Mouse (Mus musculus): ENCODE data around the gene 1810010D01Rik. TPM values are rescaled to one million over a fixed set of nuclear protein-coding genes. Genes with fewer than 3 reads are reported as not detected.

Gene 1810010D01Rik
- polyA plus RNA-seq, 1 experiment from 2014 or later = not detected

DNA sequence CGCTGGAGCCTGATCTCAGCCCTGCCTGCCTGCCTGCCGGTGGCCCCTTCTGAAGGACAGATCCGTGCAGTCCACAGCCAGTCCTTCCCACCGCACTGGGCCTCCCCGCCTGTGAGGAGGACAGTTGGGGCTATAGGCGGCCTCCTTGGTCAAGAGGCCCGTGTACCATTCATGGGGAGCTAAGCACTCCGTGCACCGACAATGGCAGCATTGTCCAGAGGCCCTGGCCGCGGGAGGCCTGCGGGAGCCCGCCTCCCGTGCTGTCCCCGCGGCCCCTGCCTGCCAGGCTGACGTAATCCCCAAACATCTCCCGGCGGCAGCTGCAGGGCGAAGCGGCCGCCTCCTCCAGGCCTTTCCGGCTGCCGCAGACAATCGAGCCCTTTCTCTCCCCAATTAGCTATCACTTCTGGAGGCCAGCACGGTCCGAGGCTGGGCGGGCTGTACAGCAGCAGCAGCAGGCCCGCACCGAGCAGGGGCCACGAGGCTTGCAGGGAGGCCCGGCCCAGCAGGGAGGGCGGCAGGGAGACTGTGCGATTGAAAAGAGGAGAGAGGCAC, 1.8 kb downstream of the 1810010D01Rik start:
- ATAC-seq (peak; percentile 81), DNase-seq (peak; percentile 63)
- Histone ChIP-seq H3K4me1 (ENCODE audit: insufficient read depth) (peaks cover 9% of the 10 kb centered on the region), H3K4me3 (ENCODE audit: low read depth, low read length) (peak overlapping the region; percentile 10; the same call in 1 of the 2 replicates), H3K36me3 (replicated peaks; ENCODE audit: insufficient read depth, low read length) (no peaks in the 10 kb centered on the region), H3K4me2 (ENCODE audit: low read depth, low read length) (peak overlapping the region; percentile 60), H3K9me3 (ENCODE audit: low read length) (no peaks in the 10 kb centered on the region), H3K27me3 (ENCODE audit: insufficient read depth, low read length) (0 out of 2 replicates have a peak, but pooled peaks cover 4% of the 10 kb centered on the region), H3K27ac (ENCODE audit: low read depth) (no peak overlapping the region), H3K9ac (replicated peaks) (peak overlapping the region; percentile 48; the same call in 1 of the 2 replicates)
- TF ChIP-seq CTCF (IDR thresholded peaks at IDR 0.05; ENCODE audit: low read depth) (0 out of 2 replicates have a peak, but pooled peaks have one; percentile 8), EP300 (IDR thresholded peaks at IDR 0.05; ENCODE audit: low read depth) (no peak)
- WGBS (ENCODE audit: insufficient replicate concordance) = 4% methylated on average over 30 of the region's 34 CpGs

DNA sequence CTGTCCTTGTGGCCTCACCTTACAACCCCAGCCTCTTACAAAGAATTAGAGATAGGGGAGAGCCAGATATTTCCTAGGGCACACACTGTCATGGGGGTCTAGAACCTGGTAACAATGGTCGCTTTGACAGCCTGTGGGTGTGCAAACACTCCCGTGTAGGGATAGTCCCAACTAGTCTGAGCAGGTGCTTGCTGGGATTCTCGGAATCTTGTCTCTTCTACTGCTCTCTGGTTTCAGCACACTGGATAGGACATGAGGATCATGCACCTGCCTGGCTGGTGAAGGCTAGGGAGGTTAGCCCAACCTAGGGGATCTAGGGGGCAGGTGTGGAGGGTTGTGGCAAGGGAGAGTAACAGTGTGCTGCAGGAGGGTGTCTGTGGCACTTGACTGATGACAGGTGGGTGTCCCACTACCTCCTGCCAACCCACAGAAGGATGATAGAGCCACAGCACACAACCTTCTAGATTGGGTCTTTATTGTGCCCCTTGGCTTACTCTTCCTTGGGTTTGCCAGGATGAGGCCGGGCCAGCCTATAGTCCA, 2.5 kb downstream of the 1810010D01Rik start:
- no peak for TF ChIP-seq CTCF (IDR thresholded peaks at IDR 0.05; ENCODE audit: low read depth)
- no peak for TF ChIP-seq EP300 (IDR thresholded peaks at IDR 0.05; ENCODE audit: low read depth)
- H3K36me3 ChIP-seq (replicated peaks; ENCODE audit: insufficient read depth, low read length) = no peaks in the 10 kb centered on the region
- H3K9ac ChIP-seq (replicated peaks) = no peak overlapping the region
- peaks cover 9% of the 10 kb centered on the region for H3K4me1 ChIP-seq (ENCODE audit: insufficient read depth)
- no peak overlapping the region for H3K27ac ChIP-seq (ENCODE audit: low read depth)
- no peak for DNase-seq
- H3K4me3 ChIP-seq (ENCODE audit: low read depth, low read length) = no peak overlapping the region
- 0 out of 2 replicates have a peak, but pooled peaks cover 4% of the 10 kb centered on the region for H3K27me3 ChIP-seq (ENCODE audit: insufficient read depth, low read length)
- no peaks in the 10 kb centered on the region for H3K9me3 ChIP-seq (ENCODE audit: low read length)
- no peak for ATAC-seq
- no peak overlapping the region for H3K4me2 ChIP-seq (ENCODE audit: low read depth, low read length)
- 72% methylated on average over 4 of the region's 4 CpGs for WGBS (ENCODE audit: insufficient replicate concordance)

DNA sequence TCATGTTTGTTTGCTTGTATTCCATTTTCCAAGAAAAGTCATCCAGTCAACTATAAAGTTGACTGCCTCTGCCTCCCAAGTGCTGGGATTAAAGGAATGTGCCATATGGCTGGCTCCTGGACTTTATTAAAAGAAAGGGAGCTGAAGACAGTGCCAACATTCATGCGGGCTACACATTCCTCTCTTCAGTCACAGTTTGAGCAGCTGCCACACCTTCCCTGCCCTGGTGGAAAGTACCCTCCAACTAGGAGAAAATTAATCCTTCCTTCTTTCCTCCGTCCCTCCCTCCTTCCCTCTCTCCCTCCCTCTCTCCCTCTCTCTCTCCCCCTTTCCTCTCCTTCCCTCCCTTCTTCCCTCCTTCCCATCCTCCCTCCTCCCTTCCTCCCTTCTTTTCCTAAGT, 8.2 kb downstream of the 1810010D01Rik start:
- Histone ChIP-seq H3K4me1 (ENCODE audit: insufficient read depth) (no peaks in the 10 kb centered on the region), H3K27me3 (ENCODE audit: insufficient read depth, low read length) (no peaks in the 10 kb centered on the region), H3K27ac (ENCODE audit: low read depth) (no peak overlapping the region), H3K9me3 (ENCODE audit: low read length) (no peaks in the 10 kb centered on the region), H3K4me3 (ENCODE audit: low read depth, low read length) (no peak overlapping the region), H3K4me2 (ENCODE audit: low read depth, low read length) (no peak overlapping the region), H3K36me3 (replicated peaks; ENCODE audit: insufficient read depth, low read length) (no peaks in the 10 kb centered on the region), H3K9ac (replicated peaks) (no peak overlapping the region)
- DNase-seq (no peak), ATAC-seq (no peak)
- WGBS (ENCODE audit: insufficient replicate concordance) = 75% methylated on average over 2 of the region's 2 CpGs
- TF ChIP-seq EP300 (IDR thresholded peaks at IDR 0.05; ENCODE audit: low read depth) (no peak), CTCF (IDR thresholded peaks at IDR 0.05; ENCODE audit: low read depth) (no peak)

DNA sequence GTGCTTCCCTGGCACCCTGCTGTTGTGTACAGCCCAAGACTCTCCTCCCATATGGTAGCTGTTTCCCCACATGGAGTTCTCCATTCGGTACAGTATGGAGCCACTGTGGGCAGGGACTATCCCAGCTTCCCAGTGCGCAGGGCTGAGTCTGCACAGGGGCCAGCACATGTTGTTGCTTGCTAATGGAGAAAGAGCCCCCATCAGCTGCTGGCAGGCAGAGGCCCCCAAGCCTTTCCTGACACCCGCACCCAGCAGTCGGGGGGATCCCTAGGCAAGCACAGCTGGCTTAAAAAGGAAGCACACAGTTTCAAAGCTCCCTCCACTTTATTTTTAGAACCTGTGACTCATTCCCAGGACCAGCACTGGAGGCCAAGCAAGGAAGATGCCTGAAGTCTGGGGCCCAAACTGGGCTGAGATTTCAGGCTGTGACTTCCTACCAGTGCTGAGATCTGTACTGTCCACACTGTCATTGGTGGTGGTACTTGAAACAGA, 9.7 kb downstream of the 1810010D01Rik start:
- ATAC-seq = no peak
- H3K4me1 ChIP-seq (ENCODE audit: insufficient read depth) = no peaks in the 10 kb centered on the region
- WGBS (ENCODE audit: insufficient replicate concordance) = 42% methylated on average over 4 of the region's 4 CpGs
- H3K27ac ChIP-seq (ENCODE audit: low read depth) = no peak overlapping the region
- no peak overlapping the region for H3K4me2 ChIP-seq (ENCODE audit: low read depth, low read length)
- H3K4me3 ChIP-seq (ENCODE audit: low read depth, low read length) = no peak overlapping the region
- no peaks in the 10 kb centered on the region for H3K9me3 ChIP-seq (ENCODE audit: low read length)
- TF ChIP-seq CTCF (IDR thresholded peaks at IDR 0.05; ENCODE audit: low read depth) = no peak
- TF ChIP-seq EP300 (IDR thresholded peaks at IDR 0.05; ENCODE audit: low read depth) = no peak
- no peak overlapping the region for H3K9ac ChIP-seq (replicated peaks)
- H3K36me3 ChIP-seq (replicated peaks; ENCODE audit: insufficient read depth, low read length) = no peaks in the 10 kb centered on the region
- no peak for DNase-seq
- no peaks in the 10 kb centered on the region for H3K27me3 ChIP-seq (ENCODE audit: insufficient read depth, low read length)

DNA sequence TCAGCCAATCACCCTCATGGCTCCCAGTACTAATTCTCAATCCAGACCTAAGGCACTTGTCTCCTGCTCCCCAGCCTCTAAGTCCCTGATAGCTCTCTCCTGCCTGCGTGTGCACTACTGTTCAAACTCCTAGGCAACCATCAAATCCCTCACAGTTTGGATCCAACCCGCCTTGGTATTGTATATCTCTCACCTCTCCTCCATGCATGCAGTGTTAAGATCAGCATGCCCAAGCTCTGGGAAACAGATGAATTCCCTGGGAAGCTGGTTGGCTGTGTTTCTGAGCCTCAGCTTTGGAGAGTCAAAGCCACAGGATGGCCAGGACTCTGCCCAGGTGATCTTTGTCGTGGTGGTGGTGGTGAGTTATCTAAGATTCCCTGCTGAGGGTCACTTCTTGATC, 10.2 kb downstream of the 1810010D01Rik start:
- no peaks in the 10 kb centered on the region for H3K27me3 ChIP-seq (ENCODE audit: insufficient read depth, low read length)
- H3K4me2 ChIP-seq (ENCODE audit: low read depth, low read length) = no peak overlapping the region
- DNase-seq (no peak), ATAC-seq (no peak)
- H3K9ac ChIP-seq (replicated peaks) = no peak overlapping the region
- no peaks in the 10 kb centered on the region for H3K36me3 ChIP-seq (replicated peaks; ENCODE audit: insufficient read depth, low read length)
- TF ChIP-seq EP300 (IDR thresholded peaks at IDR 0.05; ENCODE audit: low read depth) = no peak
- H3K27ac ChIP-seq (ENCODE audit: low read depth) = no peak overlapping the region
- H3K9me3 ChIP-seq (ENCODE audit: low read length) = no peaks in the 10 kb centered on the region
- no peaks in the 10 kb centered on the region for H3K4me1 ChIP-seq (ENCODE audit: insufficient read depth)
- H3K4me3 ChIP-seq (ENCODE audit: low read depth, low read length) = no peak overlapping the region
- WGBS (ENCODE audit: insufficient replicate concordance) = 52% methylated on average over 3 of the region's 3 CpGs

DNA sequence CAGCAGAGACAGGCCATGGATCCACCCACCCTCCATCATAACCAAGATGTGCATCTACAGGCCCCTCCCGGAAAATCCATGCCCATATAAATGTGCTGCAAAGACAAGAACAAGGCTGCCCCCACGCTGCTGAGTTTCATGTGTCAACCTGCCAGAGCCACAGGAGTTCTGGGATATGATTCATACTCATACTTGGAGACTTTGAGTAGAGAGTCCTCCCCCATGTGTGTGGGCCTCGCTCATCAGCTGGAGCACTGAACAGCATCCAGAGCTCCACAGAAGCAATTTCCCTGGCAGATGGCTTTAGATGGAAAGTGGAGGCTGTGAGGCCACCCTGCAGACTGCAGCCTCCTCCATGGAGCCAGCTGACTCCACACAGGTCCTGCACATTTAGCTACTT, 10.9 kb downstream of the 1810010D01Rik start:
- WGBS (ENCODE audit: insufficient replicate concordance) = 72% methylated on average over 3 of the region's 3 CpGs
- Histone ChIP-seq H3K4me1 (ENCODE audit: insufficient read depth) (no peaks in the 10 kb centered on the region), H3K9ac (replicated peaks) (no peak overlapping the region), H3K9me3 (ENCODE audit: low read length) (no peaks in the 10 kb centered on the region), H3K4me2 (ENCODE audit: low read depth, low read length) (no peak overlapping the region), H3K27ac (ENCODE audit: low read depth) (no peak overlapping the region), H3K27me3 (ENCODE audit: insufficient read depth, low read length) (no peaks in the 10 kb centered on the region), H3K36me3 (replicated peaks; ENCODE audit: insufficient read depth, low read length) (no peaks in the 10 kb centered on the region), H3K4me3 (ENCODE audit: low read depth, low read length) (no peak overlapping the region)
- TF ChIP-seq EP300 (IDR thresholded peaks at IDR 0.05; ENCODE audit: low read depth) (no peak), CTCF (IDR thresholded peaks at IDR 0.05; ENCODE audit: low read depth) (no peak)
- DNase-seq (no peak), ATAC-seq (no peak)

Data from liver, postnatal 0 days (tissue).